Mouse (Mus musculus): ENCODE measurements around the gene Thoc5.
A peak's percentile ranks its signal among the peaks of the same experiment; 100 is the strongest.

The Thoc5 gene

DNA sequence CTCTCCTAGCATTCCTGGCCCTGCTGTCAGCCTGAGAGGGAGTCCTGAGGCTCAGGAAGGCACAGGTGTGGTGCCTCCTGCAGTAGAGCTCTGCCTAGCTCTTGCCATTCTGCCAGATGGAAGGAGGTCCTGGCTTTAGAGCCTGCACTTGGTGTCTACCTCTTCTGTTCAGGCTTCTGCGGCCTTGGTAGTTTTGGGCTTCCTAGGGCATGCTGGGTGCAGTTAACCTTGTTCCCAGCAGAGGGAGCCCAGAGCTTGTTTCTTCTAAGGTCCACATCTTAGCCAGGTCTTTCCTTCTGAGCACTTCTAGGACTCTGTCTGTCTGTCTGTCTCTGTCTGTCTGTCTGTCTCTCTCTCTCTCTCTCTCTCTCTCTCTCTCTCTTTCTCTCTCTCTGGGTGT lies 20.9 kb downstream of the Thoc5 start:
- DNase-seq, result peak in 1 of 2 experiments; percentile 51

DNA sequence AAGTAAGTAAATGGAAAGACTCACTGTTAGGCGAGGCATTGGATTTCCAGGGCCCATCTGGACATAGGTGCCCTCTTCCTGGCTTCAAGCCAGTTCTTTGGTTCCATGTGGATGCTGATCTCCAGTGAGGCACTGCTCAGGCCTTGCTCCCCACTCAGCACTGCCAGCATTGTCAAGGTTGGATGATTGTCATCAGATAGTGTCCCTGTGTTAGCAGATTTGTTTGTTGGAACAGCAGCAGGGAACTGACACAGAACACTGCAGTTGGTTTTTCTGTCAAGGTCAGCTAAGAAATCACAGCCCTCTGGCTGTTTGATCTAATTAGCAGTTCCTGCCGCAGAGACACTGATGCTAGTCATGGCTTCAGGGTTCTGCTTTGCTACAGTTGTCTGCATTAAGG lies 26.2 kb downstream of the Thoc5 start:
- DNase-seq, result no peak

DNA sequence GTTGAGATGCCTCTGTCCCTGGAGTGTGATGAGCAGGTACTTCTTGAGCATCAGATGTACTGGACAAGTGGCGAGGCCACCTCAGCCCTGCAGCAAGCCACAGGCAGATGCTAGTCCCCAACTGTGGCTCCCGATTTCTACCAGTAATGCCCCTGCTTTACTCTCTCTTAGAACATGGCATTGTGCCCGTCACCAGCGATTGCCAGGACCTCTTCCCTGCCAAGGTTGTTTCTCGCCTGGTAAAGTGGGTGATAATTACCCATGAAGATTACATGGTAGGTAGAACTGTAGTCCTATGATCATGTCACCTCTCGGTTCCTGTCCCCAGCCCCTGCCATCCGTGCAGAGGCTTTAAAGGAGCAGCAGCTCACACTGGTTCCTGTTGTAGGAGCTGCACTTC lies 26.6 kb downstream of the Thoc5 start:
- no peak for DNase-seq

DNA sequence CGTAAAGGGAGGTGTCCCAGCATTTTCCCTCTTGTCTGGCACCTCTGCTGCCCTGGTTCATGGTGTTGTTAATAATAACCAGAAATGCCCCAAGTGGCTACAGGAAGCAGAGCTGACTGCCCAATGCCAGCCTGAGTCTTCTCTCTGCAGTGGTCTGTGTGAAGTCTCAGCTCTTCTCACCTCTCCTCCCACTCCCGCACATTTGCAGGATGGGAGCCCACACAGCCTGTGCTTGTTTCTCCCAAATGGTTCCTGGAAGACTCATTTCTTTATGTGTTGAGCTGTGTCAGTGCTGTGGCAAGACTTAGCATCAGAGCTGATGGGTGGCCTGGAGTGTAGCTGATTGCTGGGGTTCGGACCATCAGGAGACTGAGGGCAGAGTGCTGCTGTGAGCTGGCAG lies 32.1 kb downstream of the Thoc5 start:
- no peak for DNase-seq

DNA sequence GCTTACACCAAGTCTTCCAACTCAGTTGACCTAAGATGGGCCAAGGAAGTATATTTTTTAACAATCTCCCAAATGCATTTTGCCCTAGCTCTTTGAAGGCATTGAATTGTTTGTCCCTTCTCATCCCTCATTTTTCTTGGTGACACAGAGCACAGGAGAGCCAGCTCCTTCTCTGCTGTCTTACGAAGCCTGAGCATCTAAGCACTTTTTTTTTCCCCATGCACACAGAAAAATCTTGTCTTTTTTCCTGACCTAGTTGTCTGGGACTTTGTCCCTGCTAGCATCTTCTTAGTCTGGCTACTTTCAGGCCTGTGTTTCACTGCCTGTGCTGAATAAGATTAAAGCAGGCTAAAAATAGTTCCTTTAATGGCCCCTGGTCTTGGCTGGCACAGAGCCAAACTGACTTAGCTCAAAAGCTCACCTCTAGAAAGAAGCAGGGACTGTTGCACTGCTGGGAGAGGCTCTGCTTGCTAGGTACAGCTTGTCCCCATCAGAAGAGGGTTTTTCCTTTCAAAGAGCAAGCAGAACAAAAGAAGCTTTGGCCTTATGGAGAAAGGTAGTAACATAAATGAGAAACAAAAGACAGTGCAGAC lies 36.0 kb downstream of the Thoc5 start:
- no peak for DNase-seq

DNA sequence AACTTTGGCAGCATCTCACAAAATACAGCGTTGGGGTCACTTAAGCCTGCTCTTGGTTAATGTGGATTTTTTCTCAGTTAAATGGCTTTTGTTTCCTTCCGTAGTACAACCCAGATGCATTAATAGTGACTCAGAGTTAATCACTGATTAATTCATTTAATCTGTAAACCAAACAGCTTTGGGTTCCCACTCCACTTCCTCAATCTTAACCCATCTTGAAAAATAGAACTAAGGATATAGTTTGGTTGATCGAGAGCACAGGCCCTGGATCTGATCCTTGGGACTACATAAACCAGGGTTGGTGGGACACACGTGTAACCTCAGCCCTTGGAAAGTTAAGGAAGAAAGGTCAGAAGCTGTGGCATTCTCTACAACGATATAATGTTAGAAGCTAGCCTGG lies 41.1 kb downstream of the Thoc5 start:
- no peak for DNase-seq

- no peak for DNase-seq
Measured at GRCm38 (mm10) chr11:4946530-4946929, 51.4 kb downstream of the Thoc5 start.

GRCm38 (mm10) chr11:4946947-4947812 lies 52.1 kb downstream of the Thoc5 start:
- DNase-seq, result peak; percentile 55 to 64

- no peak for DNase-seq
Measured at GRCm38 (mm10) chr11:4947813-4948174, 52.7 kb downstream of the Thoc5 start, which contains the start of gene Nefh. Gene Nefh (minus strand): TSS chr11:4948064.

- no peak for DNase-seq
Measured at GRCm38 (mm10) chr11:4948792-4949191, 53.7 kb downstream of the Thoc5 start.

DNA sequence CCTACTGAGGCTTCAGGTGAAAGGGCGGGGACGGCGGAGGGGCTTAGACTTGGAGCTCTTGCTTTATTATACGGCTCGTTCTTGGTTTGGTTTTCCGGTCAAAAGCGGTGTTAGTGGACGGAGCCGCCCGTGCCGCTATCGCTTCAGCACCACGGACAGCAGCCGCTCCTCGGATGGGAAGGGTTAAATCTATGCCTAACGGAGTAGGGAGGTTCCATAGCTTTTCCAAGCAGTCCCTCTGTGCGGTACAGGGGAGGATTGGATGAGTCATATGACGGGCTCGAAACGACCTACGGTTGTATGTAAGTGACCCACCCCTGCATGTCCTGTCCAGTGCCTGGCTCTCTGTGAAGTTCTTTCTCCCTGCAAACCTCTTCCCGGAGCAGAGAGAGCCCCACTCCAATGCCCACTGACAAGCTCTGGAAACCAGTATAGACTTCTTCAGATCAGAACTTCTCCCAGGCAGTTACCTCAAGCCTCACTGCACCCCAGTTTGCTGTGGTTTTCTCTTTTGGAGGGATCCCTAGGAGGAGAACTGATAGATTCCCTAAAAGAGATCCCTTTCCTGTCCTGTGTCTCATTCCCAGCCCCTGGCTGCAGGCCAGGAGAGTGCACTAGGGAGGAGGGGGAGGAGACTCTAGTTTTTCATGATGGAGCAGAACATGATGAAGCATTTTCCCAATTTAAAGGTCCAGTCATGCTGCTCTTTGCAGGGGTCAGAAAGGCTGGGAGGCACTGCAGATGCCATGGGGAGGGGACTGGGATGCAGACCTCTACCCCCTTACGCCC lies 54.3 kb downstream of the Thoc5 start:
- no peak for DNase-seq

DNA sequence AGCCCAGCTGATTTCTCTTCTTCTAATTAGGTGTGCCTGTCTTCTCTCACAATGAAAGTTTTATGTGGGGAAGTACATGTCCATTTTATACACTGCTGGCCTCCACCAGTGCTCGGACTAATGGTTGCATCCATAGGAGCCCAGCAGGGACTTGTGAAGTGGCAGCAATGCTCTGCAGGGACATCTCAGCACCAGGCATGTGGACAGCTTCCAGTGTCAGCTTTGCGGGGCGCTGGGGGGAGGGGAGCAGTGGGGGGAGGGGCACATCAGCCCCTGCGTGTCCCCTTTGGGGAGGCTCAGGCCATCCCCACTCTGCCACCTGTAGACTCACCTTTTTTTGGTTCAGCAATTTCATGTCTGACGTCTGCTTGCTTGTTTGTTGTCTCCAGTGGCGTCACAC lies 58.3 kb downstream of the Thoc5 start:
- DNase-seq, result no peak

DNA sequence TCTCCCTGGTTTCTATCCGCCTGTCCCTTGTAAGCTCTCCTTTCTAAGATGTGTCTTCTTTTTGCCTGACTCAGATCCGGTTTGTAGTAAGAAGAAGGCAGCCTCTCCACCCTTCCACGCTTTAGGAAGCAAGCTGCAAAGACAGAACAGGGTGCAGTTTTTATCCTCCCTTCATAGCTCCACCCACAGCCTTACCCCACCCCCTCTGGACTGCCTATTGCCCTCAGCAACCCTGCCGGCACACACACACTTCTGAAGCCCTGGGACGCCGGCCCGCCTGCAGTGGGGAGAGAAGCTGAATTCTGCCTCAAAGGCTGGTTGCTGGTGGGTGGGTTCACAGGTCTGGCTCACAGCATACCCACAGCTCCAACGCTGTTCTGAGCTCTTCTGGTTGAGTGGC lies 58.8 kb downstream of the Thoc5 start:
- no peak for DNase-seq

- DNase-seq, result no peak
Measured at GRCm38 (mm10) chr11:4963099-4963808, 68.1 kb downstream of the Thoc5 start.

DNA sequence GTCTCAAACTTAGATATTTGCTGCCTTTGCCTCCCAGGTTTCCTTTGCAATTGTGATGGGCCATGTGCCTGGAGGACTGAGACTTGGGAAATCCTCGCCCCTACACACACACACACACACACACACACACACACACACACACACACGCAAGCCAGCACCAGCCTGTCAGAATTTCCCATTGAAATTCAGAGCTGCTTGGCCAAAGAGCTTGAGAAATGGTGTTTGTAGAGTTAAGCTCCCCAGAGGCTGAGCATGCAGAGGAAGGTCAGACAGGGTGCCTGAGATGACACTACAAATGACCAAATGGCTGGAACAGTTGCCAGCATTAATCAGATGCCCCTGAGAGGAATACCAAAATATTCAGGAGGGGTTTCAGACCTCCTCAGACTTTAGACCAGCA lies 71.2 kb downstream of the Thoc5 start:
- no peak for DNase-seq

DNA sequence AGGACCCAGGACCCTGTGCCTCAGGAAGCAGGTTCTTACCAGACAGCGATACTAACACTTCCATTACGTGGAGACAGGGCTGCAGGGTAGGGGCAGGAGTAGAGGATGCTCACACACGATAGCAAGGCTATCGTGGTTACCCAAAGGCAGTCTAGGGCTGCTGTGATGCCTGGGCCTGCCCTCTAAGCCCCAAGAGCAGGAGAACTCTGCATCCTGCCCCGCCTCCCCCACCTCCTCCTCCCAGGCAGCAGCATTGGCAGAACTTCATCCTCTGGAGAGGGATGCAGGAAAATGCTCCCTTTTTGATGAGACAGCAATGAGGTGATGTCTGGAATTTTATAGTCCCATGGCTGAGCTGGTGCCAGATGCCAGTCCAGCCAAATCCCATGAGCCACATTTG lies 71.8 kb downstream of the Thoc5 start:
- DNase-seq, result no peak

DNA sequence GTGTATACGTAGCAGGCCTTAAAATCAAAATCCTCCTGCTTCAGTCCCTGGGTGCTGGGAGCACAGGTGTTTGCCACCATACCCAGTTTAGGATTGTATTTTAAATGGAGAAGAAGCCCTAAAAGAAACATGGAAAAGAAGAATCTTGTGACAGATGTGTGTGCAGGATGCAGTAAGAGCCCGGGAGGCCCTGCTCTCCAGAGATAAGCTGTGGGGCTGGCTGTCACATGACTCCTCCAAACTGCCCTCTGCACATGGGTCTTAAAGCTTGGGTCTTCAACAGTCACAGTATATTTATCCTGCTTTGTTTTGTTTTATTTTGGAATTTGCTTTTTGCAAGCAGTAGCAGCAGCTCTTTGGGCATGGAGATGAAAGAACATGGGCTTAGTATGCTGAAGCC lies 72.4 kb downstream of the Thoc5 start:
- DNase-seq, result no peak

DNA sequence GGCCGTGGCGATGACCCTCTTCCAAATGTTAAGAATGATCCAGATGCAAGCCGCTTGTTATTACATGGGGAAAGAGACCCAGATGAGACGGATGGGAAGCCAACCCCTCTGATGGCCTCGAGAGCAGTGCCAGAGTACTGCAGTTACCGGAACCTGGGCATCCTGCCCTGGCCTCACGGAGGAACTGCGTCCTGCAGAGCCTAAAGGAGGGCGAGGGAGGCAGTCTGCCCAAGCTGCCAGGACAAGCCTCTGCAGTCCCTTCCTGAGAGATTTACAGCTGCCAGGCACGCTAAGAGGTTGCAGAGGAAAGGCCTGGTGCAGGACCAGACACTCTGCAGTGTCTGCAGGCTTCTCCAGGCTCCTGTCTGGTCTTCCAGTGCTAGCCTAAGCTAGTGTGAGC lies 73.3 kb downstream of the Thoc5 start:
- no peak for DNase-seq

DNA sequence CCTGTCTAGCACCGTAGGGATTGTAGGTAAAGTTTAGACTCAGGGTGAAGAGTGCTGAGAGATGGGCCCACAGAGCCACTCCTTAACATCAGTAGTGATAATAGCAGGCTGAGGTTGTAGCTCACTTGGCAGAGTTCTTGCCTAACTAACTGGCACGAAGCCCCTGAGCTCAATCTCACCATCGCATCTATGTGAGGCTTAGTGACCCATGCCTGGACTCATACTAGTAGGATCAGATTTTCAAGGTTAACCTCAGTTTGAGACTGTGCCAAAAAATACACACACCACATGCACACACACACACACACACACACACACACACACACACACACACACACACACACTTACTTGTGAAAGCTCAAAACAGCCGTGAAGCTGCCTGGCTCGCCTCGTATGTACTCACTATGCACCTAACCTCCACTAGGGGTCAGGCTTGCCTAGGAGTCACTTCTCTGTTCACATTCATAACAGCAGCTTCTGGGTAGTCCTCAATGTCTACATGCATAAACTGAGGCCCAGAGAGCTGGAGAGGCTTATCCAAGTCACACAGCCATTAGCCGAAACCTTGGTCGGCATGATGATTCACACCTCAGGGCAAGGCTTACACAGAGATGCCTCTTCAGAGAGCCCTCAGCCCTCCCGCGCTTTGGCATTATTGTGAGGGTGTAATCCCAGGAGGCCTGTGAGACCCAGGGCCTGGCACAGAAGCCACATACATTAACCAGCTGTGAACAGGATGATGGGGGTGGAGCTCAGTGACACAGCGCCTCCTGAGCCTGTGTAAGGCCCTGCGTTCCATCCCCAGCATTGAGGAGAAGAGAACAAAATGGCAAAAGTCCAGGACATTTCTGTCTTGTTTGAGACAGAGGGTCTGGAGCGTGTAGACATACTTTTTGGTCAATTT lies 78.1 kb downstream of the Thoc5 start:
- DNase-seq, result peak in 1 of 2 experiments; percentile 53

DNA sequence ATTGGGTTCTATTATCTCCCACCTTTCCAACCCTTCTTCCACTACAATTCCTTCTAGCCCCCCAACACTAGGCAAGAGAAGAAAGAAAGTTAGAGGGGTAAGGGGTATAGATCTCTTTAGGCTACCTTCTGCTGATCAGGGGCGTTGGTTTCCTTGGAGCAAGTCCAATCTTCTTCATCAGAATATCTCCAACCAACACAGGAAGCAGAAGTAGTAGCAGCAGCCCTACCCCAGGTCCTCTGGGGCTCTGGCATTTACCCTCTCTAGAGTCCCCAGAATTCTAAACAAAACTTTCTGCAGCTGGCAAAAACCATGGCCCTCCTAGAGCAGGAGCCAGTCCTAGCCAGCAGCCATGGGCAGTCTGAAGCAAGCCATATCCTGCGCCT lies 78.7 kb downstream of the Thoc5 start:
- no peak for DNase-seq

DNA sequence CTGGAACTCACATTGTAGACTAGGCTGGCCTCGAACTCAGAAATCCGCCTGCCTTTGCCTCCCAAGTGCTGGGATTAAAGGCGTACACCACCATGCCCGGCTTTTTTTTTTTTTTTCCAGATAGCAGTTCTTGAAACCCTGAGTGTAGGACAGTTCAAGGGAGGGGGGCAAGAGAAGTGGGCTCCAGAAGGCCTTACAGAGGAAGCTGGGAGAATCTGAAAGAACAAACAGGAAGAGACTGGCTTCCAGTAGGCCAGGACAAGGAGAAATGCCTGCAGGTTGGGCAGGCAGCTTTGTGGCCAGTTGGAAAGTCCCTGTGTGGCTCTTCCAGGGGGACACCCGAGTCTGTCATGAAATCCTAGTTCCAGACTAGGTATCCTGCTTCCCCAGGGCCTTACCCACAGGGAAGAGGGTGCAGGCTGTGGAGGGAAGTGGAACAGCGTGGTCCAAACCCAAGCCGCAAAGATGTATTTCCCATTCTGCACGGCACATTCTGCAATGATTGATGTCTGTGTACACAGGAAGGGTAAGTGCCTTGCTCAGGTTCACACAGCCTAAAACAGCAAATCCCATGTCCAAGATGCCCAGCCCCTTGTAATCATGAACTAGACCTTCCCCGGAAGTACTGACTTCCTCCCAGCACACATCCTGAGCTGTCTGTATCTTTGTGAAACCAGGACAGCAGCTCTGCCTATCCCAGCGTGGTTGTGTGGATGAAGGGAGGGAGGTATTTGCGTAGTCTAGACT lies 79.4 kb downstream of the Thoc5 start:
- no peak for DNase-seq
